21 mouse cellular contexts compared by ENCODE assay signal in the genomic region with DNA sequence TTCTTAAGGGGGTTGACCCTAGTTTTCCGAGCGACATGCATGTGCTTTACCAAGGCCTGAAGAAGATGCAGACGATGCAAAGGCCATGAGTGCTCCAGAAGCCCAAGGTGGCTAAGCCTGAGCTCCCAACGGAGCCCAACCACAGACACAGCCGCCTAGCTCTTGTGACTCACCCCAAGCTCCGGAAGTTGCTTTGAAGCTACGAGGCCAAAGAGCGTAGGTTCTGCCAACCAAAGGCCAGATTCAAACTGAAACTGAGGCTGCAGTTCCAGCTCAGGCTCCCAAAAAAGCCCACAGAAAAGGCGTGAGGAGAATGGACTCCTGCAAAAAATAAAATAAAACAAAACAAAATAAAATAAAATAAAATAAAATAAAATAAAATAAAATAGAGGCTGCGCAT. TPM values are rescaled to one million over a fixed set of nuclear protein-coding genes. Genes with fewer than 3 reads are reported as not detected.
DNase-seq lines count a peak whose midpoint lies in the region.
"Had no signal": no experiment of that assay in that cellular context is flagged by ENCODE, and none has a peak within 500 bp of the region (broad histone marks: within the 10 kb centered on the region; RNA-seq: fewer than 3 reads in every experiment).

No protein-coding gene starts in this region.

- DNase-seq in adrenal gland, postnatal 10 days, result peak; percentile 34
- DNase-seq in adrenal gland, adult 8-10 months, result no peak
- peak; percentile 24 for DNase-seq in 3134 (ENCODE audit: extremely low read depth, insufficient read length, low spot score)
- DNase-seq in CD4-positive, CD25-positive, alpha-beta regulatory T cell, adult 2 months (ENCODE audit: low read depth, low spot score), result peak; percentile 46
- DNase-seq in adrenal gland, postnatal 36 days, result peak; percentile 36 to 41
- no peak for DNase-seq in kidney, adult 9 months
- DNase-seq in left cerebral cortex, adult 11 months (ENCODE audit: low spot score), result no peak
- no peak for DNase-seq in urinary bladder, adult 18-20 months (ENCODE audit: low spot score in 2 of 2)
- DNase-seq: B cell, adult 2 months; cerebellum, adult 18-20 months; cerebellum, postnatal 10 days; forebrain, postnatal 0 days; heart, postnatal 14 days; kidney, adult 18-20 months; kidney, postnatal 36 days; liver, embryonic 13.5 days; lung, adult 18-20 months; lung, postnatal 4 days; right cerebral cortex, postnatal 14 days had no signal

RNA-seq across cellular contexts. Expression of gene Neurog1, which starts 14.1 kb away (rescaled TPM):
- total RNA-seq in adrenal gland, postnatal 10 days (2021), result not detected
- total RNA-seq in adrenal gland, adult 8-10 months (2022), result not detected
- total RNA-seq in adrenal gland, postnatal 36 days (2021), result not detected
- total RNA-seq: forebrain, postnatal 0 days; gastrocnemius, adult 8-10 months; heart, postnatal 14 days; left cerebral cortex, postnatal 10 days had no signal

RNA-seq across cellular contexts. Expression of gene Cxcl14, which starts 58.4 kb away (rescaled TPM):
- total RNA-seq in adrenal gland, postnatal 10 days (2021), result 10 to 100 TPM; 15.0 to 16.3 TPM
- 10 to 100 TPM; 63.0 to 86.6 (median 76.1) TPM for total RNA-seq in adrenal gland, adult 8-10 months (2022)
- 10 to 100 TPM; 34.9 to 36.1 TPM for total RNA-seq in adrenal gland, postnatal 36 days (2021)

RNA-seq across cellular contexts. Expression of gene Tifab, which starts 59.2 kb away (rescaled TPM):
- 1 to 10 TPM; 1.8 TPM for total RNA-seq in adrenal gland, postnatal 10 days (2021)
- total RNA-seq in adrenal gland, adult 8-10 months (2022), result 1 to 10 TPM; 1.9 to 5.3 (median 4.4) TPM
- total RNA-seq in adrenal gland, postnatal 36 days (2021), result 1 to 10 TPM; 1.4 to 1.7 TPM

Comparison
In these comparisons a context has a peak if more than half of its experiments do, and no peak if none do; other contexts are left out.
1. DNase-seq: peak in adrenal gland, postnatal 10 days (single experiment), 3134 (single experiment), CD4-positive, CD25-positive, alpha-beta regulatory T cell, adult 2 months (single experiment) and adrenal gland, postnatal 36 days (2 of 2); none in adrenal gland, adult 8-10 months (single experiment), kidney, adult 9 months (single experiment), left cerebral cortex, adult 11 months (single experiment) and urinary bladder, adult 18-20 months (0 of 2).